Mouse (Mus musculus) adrenal gland, adult 8-10 months (tissue): Measurements from ENCODE around the gene Erich6. TPM values are rescaled to one million over a fixed set of nuclear protein-coding genes. Genes with fewer than 3 reads are reported as not detected.

Source experiments
- DNase-seq: peaks from one replicate; pipeline ENCODE4 v3.0.0; 2022
- total RNA-seq, 4 experiments: library from RNA; stranded (reverse); gene quantifications; 2 replicates each; pipeline ENCODE4 v1.2.4; 2022

The Erich6 gene
- under 1 TPM in 3 of 4 experiments, not detected in 1; 0.13 to 0.31 (median 0.25) TPM for total RNA-seq

GRCm38 (mm10) chr3:58636406-58637295 is at the start of gene Erich6:
TSS of gene Erich6 (minus strand) at chr3:58637207.
- peak; percentile 32 for DNase-seq

GRCm38 (mm10) chr3:58686206-58686921 is 49.4 kb upstream of the Erich6 start:
- no peak for DNase-seq

DNA sequence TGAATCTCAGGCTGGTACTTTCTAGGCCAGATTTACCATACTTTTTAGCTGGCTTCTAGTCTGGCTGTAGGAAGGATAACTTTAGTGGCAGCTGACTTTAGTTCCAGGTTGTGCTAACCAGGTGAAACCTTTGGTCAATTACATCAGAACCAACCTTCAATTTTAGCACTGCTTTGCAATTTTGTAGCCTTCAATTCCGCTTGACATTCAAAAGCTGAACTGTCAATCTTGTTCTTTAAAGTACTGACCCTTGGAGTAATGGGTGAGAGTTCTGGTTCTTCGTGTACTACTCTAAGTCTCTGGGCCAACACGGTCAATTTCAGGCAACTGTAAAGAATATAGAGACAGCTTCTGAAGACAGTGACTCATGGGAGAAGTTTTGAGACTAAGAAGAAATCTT is 48.4 kb upstream of the Erich6 start:
- DNase-seq = no peak

GRCm38 (mm10) chr3:58683346-58683745 is 46.3 kb upstream of the Erich6 start:
- DNase-seq = peak; percentile 79

DNA sequence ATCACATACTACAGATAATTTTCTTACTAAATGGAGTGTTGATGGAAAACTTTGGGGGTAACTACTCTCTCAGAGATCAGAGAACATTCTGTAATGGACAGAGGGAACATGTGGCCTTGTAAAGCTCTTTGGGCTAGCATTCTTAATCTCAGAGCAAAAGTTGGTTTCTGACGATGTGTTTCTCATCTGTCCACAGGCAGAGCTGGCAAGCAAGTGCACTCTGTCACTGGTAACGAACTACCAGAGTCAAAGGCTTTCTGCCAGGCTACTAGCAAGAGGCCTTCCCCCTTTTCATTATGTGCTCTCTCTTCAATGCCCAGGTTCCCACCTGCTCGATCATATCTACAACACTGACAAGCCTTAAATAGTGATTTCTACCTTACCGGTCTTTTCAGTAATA is 45.3 kb upstream of the Erich6 start:
- DNase-seq = no peak

GRCm38 (mm10) chr3:58681831-58682230 is 44.8 kb upstream of the Erich6 start:
- no peak for DNase-seq

DNA sequence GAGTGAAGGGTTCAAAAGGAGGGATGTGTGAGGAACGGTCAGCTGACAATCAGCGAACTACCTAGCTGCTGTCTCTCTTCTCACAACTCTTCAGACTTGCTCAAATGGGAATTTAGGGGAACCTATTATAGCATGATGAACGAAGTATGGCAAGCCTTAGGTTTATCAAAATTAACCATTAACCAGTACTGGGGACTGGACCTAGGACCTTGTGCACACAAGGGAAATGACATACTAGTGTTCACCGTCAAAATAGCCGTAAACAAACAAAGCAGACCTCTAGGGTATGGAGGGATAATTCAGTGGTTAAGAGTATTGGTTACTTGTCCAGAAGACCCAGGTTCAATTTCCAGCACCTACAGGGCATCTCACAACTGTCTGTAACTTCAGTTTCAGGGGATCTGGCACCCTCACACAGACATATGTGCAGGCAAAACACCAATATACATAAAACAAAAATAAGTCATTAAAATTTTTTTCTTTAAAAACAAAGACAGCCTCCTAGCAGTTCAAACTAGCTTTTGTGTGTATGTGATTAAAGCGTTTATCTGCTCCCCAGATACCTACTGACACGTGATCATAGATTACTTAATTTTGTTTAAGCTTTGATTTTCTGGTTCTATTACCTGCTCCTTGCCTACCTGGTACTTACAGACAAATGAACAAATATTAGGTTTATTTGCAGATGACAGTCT is 44.1 kb upstream of the Erich6 start:
- no peak for DNase-seq

DNA sequence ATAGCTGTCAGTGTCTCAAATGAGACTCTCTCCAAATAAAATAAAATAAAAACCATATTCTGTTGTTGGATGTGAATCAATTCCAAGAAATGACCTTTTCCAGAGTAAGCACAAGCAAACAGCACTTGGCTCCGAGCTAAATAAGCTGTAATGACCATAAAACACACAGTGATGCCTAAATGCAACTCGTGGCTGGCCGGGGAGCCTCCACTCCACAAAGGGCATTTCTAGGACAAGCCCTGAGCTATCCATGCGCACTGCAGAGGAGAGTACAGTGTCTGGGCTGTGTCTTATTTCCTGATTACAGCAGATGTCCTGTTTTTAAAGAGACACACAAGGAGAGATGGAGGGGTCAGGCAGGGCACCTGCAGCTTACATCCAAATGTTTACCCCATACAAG is 43.0 kb upstream of the Erich6 start:
- no peak for DNase-seq

- no peak for DNase-seq
These were observed 41.9 kb upstream of the Erich6 start for GRCm38 (mm10) chr3:58678905-58679304.

GRCm38 (mm10) chr3:58678384-58678783 is 41.4 kb upstream of the Erich6 start:
- DNase-seq = no peak

DNA sequence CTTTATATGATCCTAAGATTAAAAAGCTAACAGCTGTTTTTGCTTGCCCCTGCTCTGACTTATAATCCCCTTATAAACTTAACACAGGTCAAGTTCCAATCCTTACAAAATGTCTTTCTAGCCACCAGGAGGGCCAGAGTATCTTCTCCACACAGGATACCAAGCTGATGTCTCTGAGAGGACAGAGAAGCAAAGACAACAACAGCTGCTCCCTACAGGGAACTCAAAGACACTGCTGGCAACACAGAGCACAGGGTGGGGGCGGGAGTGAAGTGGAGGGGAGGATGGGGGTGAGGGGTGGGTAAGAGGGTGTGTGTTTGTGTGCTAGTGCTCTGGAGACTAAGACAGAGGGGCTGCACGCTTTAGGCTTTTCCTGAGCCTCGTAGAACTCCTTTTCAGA is 40.6 kb upstream of the Erich6 start:
- no peak for DNase-seq

- DNase-seq = no peak
These were observed 36.3 kb upstream of the Erich6 start for GRCm38 (mm10) chr3:58673295-58673694.

DNA sequence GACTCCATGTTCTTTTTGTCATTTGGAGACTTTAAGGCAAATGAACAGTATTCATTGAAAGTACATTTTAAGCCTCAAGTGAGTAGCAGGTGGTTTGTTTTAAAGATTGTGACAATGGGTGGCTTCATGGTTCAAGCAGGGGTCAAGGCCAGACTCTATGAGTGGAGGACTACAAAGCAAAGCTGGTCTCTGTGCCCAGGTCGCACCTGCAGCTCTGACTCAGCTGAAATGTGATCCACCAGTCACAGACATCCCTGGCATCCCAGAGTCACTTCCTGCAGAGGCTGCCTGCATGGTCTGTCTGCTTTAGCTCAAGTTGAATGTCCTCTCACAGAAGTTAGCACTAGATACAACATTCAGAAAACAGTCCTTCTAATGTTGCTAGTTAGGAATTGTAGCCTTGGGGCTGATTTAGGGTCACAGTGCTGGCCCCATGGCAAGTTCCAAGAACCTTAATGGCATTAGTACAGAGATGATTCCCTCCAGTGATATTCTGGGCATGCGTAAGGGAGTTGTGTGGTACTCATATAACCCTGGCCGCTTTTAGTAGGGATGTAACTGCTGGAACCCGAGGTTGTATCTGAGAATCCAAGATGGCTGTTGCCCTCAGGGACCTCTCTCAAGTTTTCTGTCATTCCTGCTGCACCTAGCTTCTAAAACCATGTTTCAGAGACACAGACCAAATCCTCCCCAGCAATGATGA is 35.6 kb upstream of the Erich6 start:
- no peak for DNase-seq

DNA sequence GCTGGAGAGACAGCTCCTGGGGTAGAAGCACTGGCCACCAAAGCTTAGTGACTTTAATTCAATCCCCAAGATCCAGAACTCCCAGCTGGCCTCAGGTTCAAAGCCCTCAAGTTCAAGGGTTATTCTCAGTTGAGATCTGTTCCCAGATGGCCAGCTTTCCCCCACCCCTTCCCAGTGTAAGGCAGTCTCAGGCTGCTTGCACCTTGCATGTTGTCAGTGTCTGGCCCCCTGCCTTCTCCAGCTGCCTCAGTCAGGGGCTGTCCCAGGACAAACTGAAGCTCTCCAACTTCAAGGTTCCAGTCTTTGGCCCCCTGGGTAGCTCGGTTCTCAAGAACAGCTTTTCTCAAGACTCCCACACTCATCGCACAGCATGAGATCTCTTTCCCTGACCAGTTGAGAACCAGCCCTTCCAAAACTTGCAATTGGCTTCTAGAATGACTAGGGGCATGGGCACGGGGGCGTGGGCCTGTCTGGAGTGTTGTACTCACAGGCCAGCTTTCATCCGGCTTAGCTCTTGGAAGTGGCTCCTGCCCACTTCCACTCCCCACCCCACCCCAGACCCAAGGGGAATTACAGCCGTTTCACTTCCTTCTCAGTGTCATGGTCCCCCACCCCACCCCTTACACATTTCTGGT is 34.7 kb upstream of the Erich6 start:
- DNase-seq = no peak

GRCm38 (mm10) chr3:58663970-58664369 is 27.0 kb upstream of the Erich6 start:
- DNase-seq = no peak

DNA sequence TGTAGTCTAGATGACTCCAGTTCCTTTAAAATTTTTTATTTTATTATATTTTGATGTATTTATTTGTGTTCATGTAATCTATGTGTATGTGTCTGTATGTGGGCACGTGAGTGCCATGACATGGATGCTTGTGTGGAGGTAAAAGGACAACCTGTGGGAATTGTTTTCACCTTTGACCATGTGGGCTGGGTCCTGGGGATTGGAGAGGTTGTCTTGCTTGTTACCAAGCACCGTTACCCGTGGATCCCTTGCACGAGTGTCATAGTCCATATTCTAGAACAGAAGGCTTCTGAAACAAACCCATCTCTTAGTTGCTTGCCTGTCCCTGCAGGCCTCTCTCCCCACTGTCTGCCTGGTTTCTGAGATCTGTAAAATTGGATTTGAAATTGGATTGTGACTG is 23.6 kb upstream of the Erich6 start:
- no peak for DNase-seq

GRCm38 (mm10) chr3:58657356-58657755 is 20.3 kb upstream of the Erich6 start:
- no peak for DNase-seq

- peak; percentile 43 for DNase-seq
These were observed 18.5 kb upstream of the Erich6 start for GRCm38 (mm10) chr3:58655362-58656130.

GRCm38 (mm10) chr3:58653907-58654306 is 16.9 kb upstream of the Erich6 start:
- DNase-seq = no peak

GRCm38 (mm10) chr3:58650328-58650727 is 13.3 kb upstream of the Erich6 start:
- DNase-seq = no peak

GRCm38 (mm10) chr3:58647179-58647578 is 10.2 kb upstream of the Erich6 start:
- no peak for DNase-seq
